14 mouse cellular contexts compared by ENCODE assay signal in the genomic region with DNA sequence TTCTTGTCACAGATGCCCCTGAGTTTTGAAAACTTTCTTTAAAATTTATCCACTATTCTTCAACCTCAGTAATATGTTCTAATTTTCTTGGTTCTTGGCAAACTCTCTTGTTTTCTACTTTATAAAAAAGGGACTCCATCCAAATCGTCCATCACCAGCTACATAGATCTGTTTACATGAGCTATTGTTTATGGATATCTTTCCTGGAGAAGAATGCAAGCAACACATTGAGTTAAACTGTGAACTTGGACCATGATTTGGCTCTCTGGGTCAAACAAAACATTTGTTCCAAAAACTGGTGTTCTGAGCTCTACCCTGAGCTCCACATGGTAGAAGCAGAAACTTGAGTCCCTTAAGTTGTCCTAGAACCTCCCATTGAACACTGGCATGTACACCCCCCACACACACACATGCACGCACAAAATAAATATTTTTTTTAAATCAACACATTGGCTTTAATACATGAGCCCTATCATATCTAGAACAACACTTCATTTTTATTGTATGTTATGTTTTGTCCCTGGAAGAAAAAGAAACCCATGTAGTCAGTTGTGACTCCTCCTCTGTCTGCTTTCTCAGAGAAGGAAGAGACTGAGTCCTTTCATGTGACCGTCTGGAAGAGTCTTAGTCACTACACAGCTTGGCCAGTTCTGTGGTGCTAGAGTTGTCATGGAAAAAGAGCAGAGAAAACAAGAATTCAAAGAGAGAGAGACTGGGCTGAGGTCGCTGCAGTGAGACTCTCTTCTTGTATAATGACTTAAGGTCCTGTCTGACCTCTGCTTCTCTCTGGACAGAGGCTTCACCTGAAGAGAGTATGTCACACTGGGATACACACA.
"Had no signal": no experiment of that assay in that cellular context is flagged by ENCODE, and none has a peak within 500 bp of the region (broad histone marks: within the 10 kb centered on the region; RNA-seq: fewer than 3 reads in every experiment).

No protein-coding gene starts in this region.

- H3K9me3 ChIP-seq: intestine, embryonic 15.5 days; limb, embryonic 12.5 days; liver, embryonic 13.5 days; megakaryocyte, embryonic 14.5 days; neural tube, embryonic 13.5 days had no signal

- DNase-seq: kidney, adult 18-20 months; kidney, postnatal 14 days; layer of hippocampus, postnatal 36 days; liver; liver, embryonic 13.5 days; liver, postnatal 0 days; retina, postnatal 1 day had no signal

- H3K27ac ChIP-seq: intestine, embryonic 15.5 days; limb, embryonic 12.5 days; liver, embryonic 13.5 days; neural tube, embryonic 13.5 days; stomach, postnatal 0 days had no signal

- H3K9ac ChIP-seq: intestine, embryonic 15.5 days; limb, embryonic 12.5 days; liver, embryonic 13.5 days; liver, postnatal 0 days; neural tube, embryonic 13.5 days had no signal

- H3K36me3 ChIP-seq: intestine, embryonic 15.5 days; limb, embryonic 12.5 days; liver, embryonic 13.5 days; neural tube, embryonic 13.5 days had no signal

- H3K4me2 ChIP-seq: intestine, embryonic 15.5 days; limb, embryonic 12.5 days; liver, embryonic 13.5 days; midbrain, embryonic 11.5 days; neural tube, embryonic 13.5 days had no signal

- H3K27me3 ChIP-seq: intestine, embryonic 15.5 days; limb, embryonic 12.5 days; liver, embryonic 13.5 days; megakaryocyte, embryonic 14.5 days; neural tube, embryonic 13.5 days had no signal

- H3K4me1 ChIP-seq: intestine, embryonic 15.5 days; limb, embryonic 12.5 days; liver, embryonic 13.5 days; neural tube, embryonic 13.5 days had no signal

- ATAC-seq: intestine, embryonic 15.5 days; midbrain, embryonic 16.5 days had no signal

- H3K4me3 ChIP-seq: intestine, embryonic 15.5 days; limb, embryonic 12.5 days; liver, embryonic 13.5 days; megakaryocyte, embryonic 14.5 days; neural tube, embryonic 13.5 days had no signal
